18 mouse cellular contexts compared by ENCODE assay signal in the genomic region with DNA sequence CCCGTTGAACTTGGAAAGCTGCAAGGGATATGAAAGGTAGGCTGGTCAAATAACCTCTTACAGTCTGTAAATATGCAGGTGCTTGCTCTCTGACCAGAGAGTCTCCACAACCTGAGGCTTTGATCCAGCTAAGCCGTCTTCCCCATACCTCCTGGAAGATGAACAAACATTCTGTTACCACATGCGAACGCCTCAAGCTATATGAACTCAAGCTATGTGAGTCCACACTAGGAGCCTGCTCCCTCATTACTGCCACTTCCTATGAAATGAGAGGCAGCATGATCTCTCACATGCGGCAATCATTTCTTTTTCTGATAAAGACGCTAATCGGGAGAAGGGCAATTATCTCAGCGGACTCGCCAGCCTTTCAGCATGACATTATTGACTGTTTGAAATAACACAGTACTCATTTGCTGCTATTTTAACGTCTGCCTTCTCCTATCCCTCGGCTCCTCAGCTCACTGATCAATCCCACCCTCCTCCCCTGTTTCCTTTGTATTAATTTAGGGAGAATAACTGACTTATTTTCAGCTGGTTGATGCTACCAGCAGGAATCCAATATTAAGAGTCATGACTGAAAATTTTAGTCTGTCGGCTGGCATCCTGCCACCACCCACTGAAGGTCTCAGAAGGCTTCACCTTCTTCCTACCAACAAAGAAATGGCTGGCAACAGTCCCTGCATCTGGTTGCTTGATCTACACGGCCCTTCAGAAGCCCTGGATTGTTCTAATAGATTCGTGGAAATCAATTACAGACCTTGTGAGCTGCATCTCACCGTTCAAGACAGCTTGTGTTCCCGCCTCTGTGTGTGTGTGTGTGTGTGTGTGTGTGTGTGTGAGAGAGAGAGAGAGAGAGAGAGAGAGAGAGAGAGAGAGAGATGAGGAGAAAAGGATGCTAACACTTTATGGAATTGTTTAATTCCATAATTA. TPM values are rescaled to one million over a fixed set of nuclear protein-coding genes. Genes with fewer than 3 reads are reported as not detected.
DNase-seq lines count a peak whose midpoint lies in the region; ATAC-seq and TF ChIP-seq lines count a peak whose summit lies in the region.
"Had no signal": no experiment of that assay in that cellular context is flagged by ENCODE, and none has a peak within 500 bp of the region (broad histone marks: within the 10 kb centered on the region; RNA-seq: fewer than 3 reads in every experiment).

No protein-coding gene starts in this region.

- no peaks in the 10 kb centered on the region for H3K4me1 ChIP-seq in midbrain, embryonic 11.5 days (ENCODE audit: control insufficient read depth, insufficient read depth, low read length)
- 0 out of 2 replicates have a peak, but pooled peaks cover 3% of the 10 kb centered on the region for H3K4me1 ChIP-seq in midbrain, embryonic 10.5 days
- no peaks in the 10 kb centered on the region; the same call in 1 of the 2 replicates for H3K4me1 ChIP-seq in forebrain, embryonic 15.5 days
- H3K4me1 ChIP-seq in midbrain, embryonic 14.5 days (ENCODE audit: control insufficient read depth, insufficient read depth, low read length), result peaks cover 9% of the 10 kb centered on the region; the same call in 1 of the 2 replicates
- H3K4me1 ChIP-seq: heart, embryonic 12.5 days; neural tube, embryonic 12.5 days had no signal

- no peak for TF ChIP-seq CTCF in brain, embryonic 14.5 days (IDR thresholded peaks at IDR 0.05; ENCODE audit: borderline replicate concordance, extremely low read depth, insufficient read depth, insufficient read length)

- 80% methylated on average over 16 of the region's 16 CpGs for WGBS in midbrain, embryonic 11.5 days
- whole genome bisulfite sequencing in midbrain, embryonic 10.5 days, result 84% methylated on average over 16 of the region's 16 CpGs
- WGBS in forebrain, embryonic 15.5 days, result 33% methylated on average over 16 of the region's 16 CpGs
- 54% methylated on average over 16 of the region's 16 CpGs for WGBS in midbrain, embryonic 14.5 days

- H3K4me2 ChIP-seq in midbrain, embryonic 11.5 days, result no peak overlapping the region
- no peak overlapping the region for H3K4me2 ChIP-seq in forebrain, embryonic 15.5 days (replicated peaks)
- H3K4me2 ChIP-seq in midbrain, embryonic 14.5 days (ENCODE audit: low read length), result no peak overlapping the region
- H3K4me2 ChIP-seq: heart, embryonic 12.5 days; liver, embryonic 11.5 days; neural tube, embryonic 12.5 days had no signal

- no peaks in the 10 kb centered on the region for H3K27me3 ChIP-seq in midbrain, embryonic 11.5 days (ENCODE audit: control insufficient read depth, insufficient read depth, low read length)
- H3K27me3 ChIP-seq in midbrain, embryonic 10.5 days (ENCODE audit: low read depth, poor library complexity, severe bottlenecking), result no peaks in the 10 kb centered on the region
- no peaks in the 10 kb centered on the region for H3K27me3 ChIP-seq in forebrain, embryonic 15.5 days
- no peaks in the 10 kb centered on the region for H3K27me3 ChIP-seq in midbrain, embryonic 14.5 days (ENCODE audit: control insufficient read depth, insufficient read depth, low read length)
- H3K27me3 ChIP-seq: neural tube, embryonic 12.5 days had no signal

- DNase-seq in midbrain, embryonic 11.5 days (ENCODE audit: low spot score, missing footprints), result peak; percentile 77
- no peak for DNase-seq in midbrain, embryonic 10.5 days (ENCODE audit: low spot score)
- DNase-seq in brain, embryonic 14.5 days (ENCODE audit: low read depth), result peak; percentile 74
- DNase-seq in midbrain, embryonic 14.5 days, result peak; percentile 58
- no peak for DNase-seq in natural killer cell, adult 2 months (ENCODE audit: low spot score in 2 of 2)
- DNase-seq in thymus, postnatal 0 days (ENCODE audit: low spot score), result no peak
- DNase-seq: adrenal gland, adult 8-10 months; cerebellum, adult 9-10 months; kidney, adult 8-10 months; kidney, postnatal 14 days; lung, adult 2 months; lung, postnatal 4 days; thymus, postnatal 14 days had no signal

- H3K4me3 ChIP-seq in midbrain, embryonic 11.5 days (ENCODE audit: low read depth, low read length), result no peak overlapping the region
- no peak overlapping the region for H3K4me3 ChIP-seq in midbrain, embryonic 10.5 days
- H3K4me3 ChIP-seq in forebrain, embryonic 15.5 days, result no peak overlapping the region
- H3K4me3 ChIP-seq in midbrain, embryonic 14.5 days (replicated peaks; ENCODE audit: low read depth, low read length), result no peak overlapping the region
- H3K4me3 ChIP-seq: heart, embryonic 12.5 days; left cerebral cortex, adult 2 months; neural tube, embryonic 12.5 days had no signal

- H3K9ac ChIP-seq in midbrain, embryonic 11.5 days (ENCODE audit: low read length), result no peak overlapping the region
- no peak overlapping the region for H3K9ac ChIP-seq in forebrain, embryonic 15.5 days (replicated peaks)
- no peak overlapping the region for H3K9ac ChIP-seq in midbrain, embryonic 14.5 days (replicated peaks; ENCODE audit: low read length)
- H3K9ac ChIP-seq: heart, embryonic 12.5 days; neural tube, embryonic 12.5 days had no signal

- ATAC-seq in midbrain, embryonic 11.5 days (ENCODE audit: low FRiP score), result no peak
- peak; percentile 70; the same call in 1 of the 2 replicates for ATAC-seq in forebrain, embryonic 15.5 days (replicated peaks)
- ATAC-seq in midbrain, embryonic 14.5 days (ENCODE audit: low FRiP score, low TSS enrichment), result no peak

- H3K27ac ChIP-seq in midbrain, embryonic 11.5 days (ENCODE audit: low read depth, low read length), result no peak overlapping the region
- no peak overlapping the region for H3K27ac ChIP-seq in midbrain, embryonic 10.5 days (replicated peaks)
- no peak overlapping the region; the same call in 1 of the 2 replicates for H3K27ac ChIP-seq in forebrain, embryonic 15.5 days (replicated peaks)
- peak overlapping the region; percentile 43 for H3K27ac ChIP-seq in midbrain, embryonic 14.5 days (replicated peaks; ENCODE audit: low read depth, low read length)
- H3K27ac ChIP-seq: left cerebral cortex, adult 2 months; neural tube, embryonic 12.5 days had no signal

- H3K9me3 ChIP-seq in midbrain, embryonic 11.5 days (ENCODE audit: control insufficient read depth, low read length), result no peaks in the 10 kb centered on the region
- no peaks in the 10 kb centered on the region for H3K9me3 ChIP-seq in midbrain, embryonic 10.5 days (replicated peaks)
- H3K9me3 ChIP-seq in forebrain, embryonic 15.5 days, result no peaks in the 10 kb centered on the region
- no peaks in the 10 kb centered on the region for H3K9me3 ChIP-seq in midbrain, embryonic 14.5 days (ENCODE audit: control insufficient read depth, low read length)
- H3K9me3 ChIP-seq: heart, embryonic 12.5 days; neural tube, embryonic 12.5 days had no signal

- no peak for TF ChIP-seq POLR2A in brain, embryonic 14.5 days (IDR thresholded peaks at IDR 0.05; ENCODE audit: borderline replicate concordance, extremely low read depth, insufficient read depth, insufficient read length, poor library complexity, severe bottlenecking)

- no peaks in the 10 kb centered on the region for H3K36me3 ChIP-seq in midbrain, embryonic 11.5 days (ENCODE audit: control insufficient read depth, insufficient read depth, low read length)
- no peaks in the 10 kb centered on the region for H3K36me3 ChIP-seq in midbrain, embryonic 10.5 days
- H3K36me3 ChIP-seq in forebrain, embryonic 15.5 days, result no peaks in the 10 kb centered on the region
- H3K36me3 ChIP-seq in midbrain, embryonic 14.5 days (ENCODE audit: control insufficient read depth, insufficient read depth, low read length), result no peaks in the 10 kb centered on the region
- H3K36me3 ChIP-seq: heart, embryonic 12.5 days; neural tube, embryonic 12.5 days had no signal

RNA-seq across cellular contexts. Expression of a gene that starts 9.2 kb away (rescaled TPM):
- polyA plus RNA-seq in midbrain, embryonic 11.5 days (2014; fragmentation: Nextera tagmentation; extraction: Ambion mirVana), result 3.8 and 4.5 TPM in 2 replicates
- polyA plus RNA-seq in midbrain, embryonic 10.5 days (2016; fragmentation: Nextera tagmentation; extraction: Ambion mirVana), result 3.7 and 5.1 TPM in 2 replicates
- 2.0 and 2.3 TPM in 2 replicates for polyA plus RNA-seq in brain, embryonic 14.5 days (2012; rRNA removed)
- polyA plus RNA-seq in forebrain, embryonic 15.5 days (2015; fragmentation: Nextera tagmentation; extraction: Ambion mirVana), result 1.3 and 2.4 TPM in 2 replicates
- 2.6 and 3.5 TPM in 2 replicates for polyA plus RNA-seq in midbrain, embryonic 14.5 days (2014; fragmentation: Nextera tagmentation; extraction: Ambion mirVana)
- 0.36 and 0.48 TPM in 2 replicates for polyA plus RNA-seq in thymus, postnatal 0 days (2015; fragmentation: Nextera tagmentation; extraction: Ambion mirVana)

Comparison
In these comparisons a context has a peak if more than half of its experiments do, and no peak if none do; other contexts are left out.
1. DNase-seq: peak in midbrain, embryonic 11.5 days (single experiment), brain, embryonic 14.5 days (single experiment) and midbrain, embryonic 14.5 days (single experiment); none in midbrain, embryonic 10.5 days (single experiment), natural killer cell, adult 2 months (0 of 2) and thymus, postnatal 0 days (single experiment).